Mouse (Mus musculus) layer of hippocampus, adult 2 months (tissue): ENCODE data around the gene Polh. TPM values are rescaled to one million over a fixed set of nuclear protein-coding genes. Genes with fewer than 3 reads are reported as not detected.

Experiments
- DNase-seq, 2 experiments: peaks; one replicate each; pipeline ENCODE4 v3.0.0; 2022; ENCODE audit warnings: low spot score in 2 of 2
- H3K27ac ChIP-seq: fragments of 200-600 bp; 2 replicates; pipeline ENCODE4 v1.8.1; 2022
- H3K4me3 ChIP-seq: fragments of 200-600 bp; 2 replicates; pipeline ENCODE4 v1.8.1; 2022; ENCODE audit warnings: mild to moderate bottlenecking
- CTCF ChIP-seq: fragments of 200-600 bp; conservative IDR thresholded peaks from 2 replicates; pipeline ENCODE4 v1.8.1; 2022; ENCODE audit warnings: antibody characterized with exemption, mild to moderate bottlenecking, moderate library complexity
- total RNA-seq, 2 experiments: library from RNA; stranded (reverse); gene quantifications; 2 replicates each; pipeline ENCODE4 v1.2.3; 2021

Gene Polh
- total RNA-seq, 2 experiments from 2014 or later = 5.4 to 6.0 TPM

DNA sequence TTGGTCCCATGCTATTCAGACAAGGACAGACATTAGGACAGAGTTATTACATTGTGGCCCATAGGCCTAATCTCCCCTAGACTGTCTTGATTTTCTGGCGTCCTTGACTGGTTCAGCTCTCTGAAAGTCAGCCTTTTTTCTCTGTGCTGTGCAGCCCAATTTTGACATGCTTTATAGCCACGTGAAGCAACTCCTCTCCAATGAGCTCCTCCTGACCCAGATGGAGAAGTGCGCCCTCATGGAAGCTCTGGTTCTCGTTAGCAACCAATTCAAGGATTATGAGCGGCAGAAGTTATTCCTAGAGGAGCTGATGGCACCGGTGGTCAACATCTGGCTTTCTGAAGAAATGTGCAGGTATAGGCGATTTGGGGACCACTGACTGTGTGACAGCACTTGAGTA, 25.1 kb upstream of the Polh start:
- no peak for DNase-seq
- Histone ChIP-seq H3K4me3 (no peak overlapping the region), H3K27ac (no peak overlapping the region)
- TF ChIP-seq CTCF = no peak

DNA sequence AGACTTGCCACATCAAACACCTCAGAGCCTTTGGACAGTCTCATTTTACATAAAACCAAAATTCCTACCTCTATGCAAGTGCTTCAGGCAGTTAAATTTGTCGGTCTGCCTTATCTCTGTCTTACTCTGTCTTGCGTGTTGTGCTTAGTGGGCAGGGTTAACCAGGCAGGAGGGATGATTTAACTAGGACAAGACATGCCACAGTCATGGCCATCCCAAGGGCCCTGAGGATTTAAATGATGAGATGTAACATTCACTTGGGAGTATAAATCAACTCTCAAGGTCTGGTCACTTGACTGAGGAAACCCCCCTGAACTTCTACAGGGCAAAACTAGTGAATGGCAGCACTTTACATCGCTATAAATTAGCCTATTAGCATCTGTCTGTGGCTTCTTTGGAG, 19.2 kb upstream of the Polh start:
- Histone ChIP-seq H3K27ac (no peak overlapping the region), H3K4me3 (no peak overlapping the region)
- no peak for DNase-seq
- TF ChIP-seq CTCF = no peak

DNA sequence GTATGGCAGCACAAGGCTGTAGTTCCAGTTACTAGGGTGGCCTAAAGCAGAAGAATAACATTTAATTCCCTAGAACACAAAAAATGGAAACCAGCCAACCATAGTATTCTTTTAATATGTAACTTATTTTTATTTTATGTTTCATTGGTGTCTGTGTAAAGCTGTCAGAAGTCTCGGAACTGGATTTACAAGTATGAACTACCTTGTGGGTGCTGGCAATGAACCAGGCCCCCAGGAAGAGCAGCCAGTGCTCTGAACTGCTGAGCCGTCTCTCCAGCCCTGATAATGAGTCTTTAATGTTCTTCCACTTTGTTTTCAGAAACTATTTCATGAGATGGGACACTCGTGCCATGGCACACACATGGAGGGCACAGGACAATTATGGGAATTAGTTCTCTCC, 8.1 kb upstream of the Polh start:
- TF ChIP-seq CTCF = no peak
- DNase-seq = no peak
- Histone ChIP-seq H3K27ac (no peak overlapping the region), H3K4me3 (no peak overlapping the region)

DNA sequence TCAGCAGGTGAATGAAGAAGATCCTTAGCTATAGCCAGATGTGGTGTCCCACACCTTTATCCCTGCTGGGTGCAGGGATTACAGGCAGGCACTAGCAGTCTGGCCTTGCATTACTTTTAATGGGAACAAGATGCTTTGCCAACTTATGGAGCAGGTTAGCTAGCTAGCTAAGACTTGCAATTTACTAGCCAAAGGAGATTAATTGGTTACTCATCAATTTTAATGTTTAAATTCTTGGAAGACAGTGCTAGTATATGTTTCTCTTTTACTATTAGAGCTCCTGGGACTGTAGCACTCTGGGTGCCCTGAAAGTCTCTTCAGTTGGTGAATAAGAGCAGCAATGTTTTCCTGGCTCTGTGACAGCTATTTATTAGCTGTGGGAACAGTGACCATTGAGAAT, 4.2 kb upstream of the Polh start:
- no peak overlapping the region for H3K4me3 ChIP-seq
- no peak overlapping the region for H3K27ac ChIP-seq
- TF ChIP-seq CTCF = no peak
- no peak for DNase-seq

DNA sequence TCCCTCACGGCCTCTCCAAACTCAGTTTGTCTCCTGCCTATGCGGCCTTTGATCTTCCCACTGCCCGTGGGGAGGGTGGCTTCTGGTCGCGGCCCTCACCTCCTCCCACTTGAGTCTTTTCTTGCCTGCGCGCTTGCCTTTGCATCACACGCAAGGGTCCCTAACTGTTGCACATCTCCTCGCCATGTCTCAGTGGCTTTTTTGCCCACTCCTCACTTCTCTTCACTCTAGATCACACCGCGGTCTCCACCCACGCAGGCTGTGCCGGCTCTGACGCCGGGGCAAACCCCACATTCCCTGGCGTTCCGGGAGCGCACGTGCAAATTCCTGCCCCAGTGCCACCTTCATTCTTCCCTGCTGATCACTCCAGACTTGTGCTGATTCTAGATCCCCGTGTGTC, 633 bp upstream of the Polh start:
- H3K4me3 ChIP-seq = peak overlapping the region; percentile 84
- peak; percentile 17 to 26 for DNase-seq
- TF ChIP-seq CTCF = no peak
- peak overlapping the region; percentile 87 for H3K27ac ChIP-seq

DNA sequence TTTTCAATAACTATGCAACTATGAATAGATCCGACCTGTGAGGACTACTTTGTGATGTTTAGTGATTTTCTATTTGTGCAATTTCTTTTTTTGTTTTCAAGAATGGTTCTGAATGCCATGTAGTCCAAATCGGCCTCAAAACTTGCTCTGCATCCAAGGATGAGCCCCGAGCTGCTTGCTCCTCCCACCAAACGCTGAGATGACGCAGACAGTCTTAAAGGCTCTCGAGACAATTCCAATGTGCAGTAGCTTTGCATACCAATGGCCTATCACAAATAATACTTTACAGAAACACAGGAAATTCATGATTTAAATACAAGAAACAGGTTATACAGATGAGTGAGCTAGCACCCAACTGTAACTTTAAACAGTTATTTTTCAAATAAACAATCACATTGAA, 1.3 kb downstream of the Polh start:
- DNase-seq = no peak
- Histone ChIP-seq H3K27ac (no peak overlapping the region), H3K4me3 (no peak overlapping the region; the same call in 1 of the 2 replicates)
- no peak for TF ChIP-seq CTCF

DNA sequence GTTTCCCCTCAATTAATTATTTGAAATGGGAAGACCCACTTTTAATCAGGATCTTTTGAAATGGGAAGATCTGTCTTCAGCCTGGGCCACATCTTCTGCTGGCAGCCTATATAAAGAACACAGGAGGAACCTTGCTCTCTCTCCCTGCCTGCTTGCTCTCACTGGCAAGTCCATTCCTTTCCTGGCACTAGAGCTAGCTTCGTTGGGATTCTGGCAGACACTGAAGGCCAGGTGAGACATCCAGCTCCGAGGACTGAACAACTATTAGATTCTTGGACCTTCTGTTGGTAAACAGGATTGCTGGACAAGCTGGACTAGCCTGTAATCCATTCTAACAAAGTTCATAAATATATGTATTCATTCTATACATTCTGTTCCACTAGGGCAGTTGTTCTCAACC, 13.6 kb downstream of the Polh start:
- no peak for TF ChIP-seq CTCF
- Histone ChIP-seq H3K27ac (no peak overlapping the region), H3K4me3 (no peak overlapping the region)
- DNase-seq = no peak

DNA sequence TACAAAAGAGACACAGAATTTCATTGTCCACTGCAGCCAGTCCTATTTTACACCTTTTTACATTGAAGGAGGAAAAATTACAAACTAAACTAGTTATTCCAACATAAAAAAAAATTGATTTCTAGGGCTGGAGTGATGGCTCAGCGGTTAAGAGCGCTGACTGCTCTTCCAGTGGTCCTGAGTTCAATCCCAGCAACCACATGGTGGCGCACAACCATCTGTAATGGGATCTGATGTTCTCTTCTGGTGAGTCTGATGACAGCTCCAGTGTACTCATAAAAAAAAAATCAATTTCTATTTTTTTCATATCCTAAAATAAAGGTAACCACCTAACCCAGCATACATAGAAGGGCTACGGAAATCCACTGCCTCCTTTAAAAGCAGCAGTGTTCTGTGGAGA, 20.2 kb downstream of the Polh start:
- Histone ChIP-seq H3K4me3 (no peak overlapping the region), H3K27ac (no peak overlapping the region)
- peak; percentile 72 for TF ChIP-seq CTCF
- DNase-seq = no peak

DNA sequence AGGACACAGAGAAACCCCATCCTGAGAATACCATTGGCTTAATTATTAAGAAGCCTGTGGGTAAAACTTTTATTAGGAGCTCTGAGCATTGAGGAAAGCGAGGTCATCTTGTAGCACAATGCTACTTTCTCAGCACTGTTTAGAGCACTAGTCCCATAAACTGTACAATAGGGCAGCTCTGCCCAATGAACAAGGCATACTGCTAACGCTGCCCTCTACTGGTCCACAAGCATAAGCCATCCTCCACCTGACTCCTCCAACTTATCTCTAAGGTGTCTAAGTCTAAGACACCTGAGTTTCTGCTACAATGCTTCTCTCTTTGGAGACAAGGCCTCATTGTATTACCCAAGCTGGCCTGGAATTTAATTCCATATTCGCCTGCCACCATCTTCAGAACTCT, 31.9 kb downstream of the Polh start:
- no peak for DNase-seq
- no peak overlapping the region for H3K27ac ChIP-seq
- no peak overlapping the region for H3K4me3 ChIP-seq
- peak; percentile 80 for TF ChIP-seq CTCF

DNA sequence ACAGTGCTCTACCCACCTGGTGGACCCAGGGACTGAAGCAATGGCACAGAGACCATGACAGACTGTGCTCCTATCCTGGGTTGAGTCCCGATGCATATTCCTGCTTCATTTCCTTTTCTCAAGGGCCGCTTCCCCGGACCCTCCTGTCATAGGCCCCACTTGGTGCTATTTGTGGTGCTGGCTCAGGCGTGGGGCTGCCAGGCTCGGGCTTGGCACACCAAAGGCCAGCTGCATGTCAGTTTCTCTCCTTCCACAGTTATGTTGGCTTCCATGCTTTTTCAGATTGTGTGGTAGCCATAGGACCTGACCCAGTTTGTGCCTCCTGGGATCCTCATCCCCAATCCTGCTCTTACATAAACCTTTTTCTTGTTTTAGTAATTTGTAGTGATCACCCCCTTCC, 33.7 kb downstream of the Polh start:
- Histone ChIP-seq H3K27ac (no peak overlapping the region), H3K4me3 (no peak overlapping the region)
- TF ChIP-seq CTCF = no peak
- DNase-seq = no peak

DNA sequence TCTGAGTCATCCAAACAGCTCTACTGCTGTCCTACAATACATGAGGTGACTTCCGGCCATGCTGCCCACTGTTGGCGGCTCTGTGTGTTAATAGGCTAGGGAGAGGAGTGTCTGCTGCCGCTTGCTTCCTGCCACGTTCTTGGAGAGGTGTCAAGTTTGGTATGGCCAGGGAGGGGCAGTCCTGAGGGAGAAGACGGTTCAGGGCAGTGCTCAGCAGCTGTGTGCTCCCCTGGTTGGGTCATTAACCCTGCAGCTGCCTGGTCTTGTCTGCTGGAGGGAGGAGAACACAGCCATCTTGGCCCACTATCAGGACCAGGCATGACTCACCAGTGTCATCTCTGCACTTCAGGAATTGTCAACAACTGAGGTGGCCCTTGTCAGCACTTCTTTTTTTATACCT, 34.1 kb downstream of the Polh start:
- no peak overlapping the region for H3K27ac ChIP-seq
- no peak for DNase-seq
- no peak for TF ChIP-seq CTCF
- H3K4me3 ChIP-seq = no peak overlapping the region

DNA sequence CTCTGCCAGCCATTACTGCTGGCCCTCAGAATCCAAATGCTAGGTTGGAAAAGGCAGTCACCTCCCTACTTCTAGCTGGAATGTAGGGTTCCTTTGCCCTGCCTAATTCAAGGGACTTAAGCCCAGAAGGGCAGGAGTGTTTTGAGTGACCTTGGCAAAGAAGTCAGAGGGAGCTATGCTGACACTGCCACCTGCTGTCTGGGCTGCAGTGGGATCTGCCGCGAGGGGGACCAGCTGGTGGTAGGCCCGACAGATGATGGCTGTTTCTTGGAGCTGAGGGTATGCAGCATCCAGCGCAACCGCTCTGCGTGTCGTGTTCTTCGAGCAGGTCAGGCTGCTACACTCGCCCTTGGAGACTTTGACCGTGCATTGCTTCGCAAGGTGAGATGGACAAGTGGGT, 35.4 kb downstream of the Polh start:
- peak in 1 of 2 experiments; percentile 47 for DNase-seq
- peak; percentile 68 for TF ChIP-seq CTCF
- no peak overlapping the region for H3K4me3 ChIP-seq
- H3K27ac ChIP-seq = peak overlapping the region; percentile 39; the same call in 1 of the 2 replicates

DNA sequence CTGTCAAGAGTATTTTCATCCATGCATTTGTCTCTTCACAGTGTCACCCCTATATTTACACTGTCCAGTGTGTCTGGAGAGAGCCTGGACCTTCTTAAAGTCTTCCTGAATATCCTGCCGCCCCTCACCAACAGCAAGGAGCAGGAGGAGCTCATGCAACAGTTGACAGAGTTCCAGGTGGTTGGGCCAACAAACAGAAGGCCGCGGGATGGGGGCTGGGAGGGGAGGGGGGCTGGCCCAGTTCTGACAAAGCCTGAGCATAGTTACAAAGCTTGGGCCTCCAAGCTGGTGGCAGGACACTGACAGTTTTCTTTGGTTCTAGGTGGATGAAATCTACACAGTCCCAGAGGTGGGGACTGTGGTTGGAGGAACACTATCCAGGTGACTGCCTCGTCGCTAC, 36.2 kb downstream of the Polh start:
- H3K27ac ChIP-seq = peak overlapping the region; percentile 39; the same call in 1 of the 2 replicates
- no peak for TF ChIP-seq CTCF
- DNase-seq = no peak
- H3K4me3 ChIP-seq = no peak overlapping the region

DNA sequence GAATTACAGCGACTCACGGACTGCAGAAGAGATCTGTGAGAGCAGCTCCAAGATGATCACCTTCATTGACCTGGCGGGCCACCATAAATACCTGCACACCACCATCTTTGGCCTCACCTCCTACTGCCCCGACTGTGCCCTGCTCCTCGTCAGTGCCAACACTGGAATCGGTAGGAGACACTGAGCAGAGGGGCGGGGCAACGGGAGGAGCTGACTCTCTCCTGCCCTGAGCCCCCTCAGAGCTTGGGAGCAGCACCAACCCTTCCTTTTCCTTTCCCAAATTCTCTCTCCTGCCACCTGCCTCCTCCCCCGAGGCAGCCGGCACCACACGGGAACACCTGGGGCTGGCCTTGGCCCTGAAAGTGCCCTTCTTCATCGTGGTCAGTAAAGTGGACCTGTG, 37.0 kb downstream of the Polh start:
- no peak overlapping the region for H3K27ac ChIP-seq
- TF ChIP-seq CTCF = no peak
- DNase-seq = no peak
- no peak overlapping the region for H3K4me3 ChIP-seq

DNA sequence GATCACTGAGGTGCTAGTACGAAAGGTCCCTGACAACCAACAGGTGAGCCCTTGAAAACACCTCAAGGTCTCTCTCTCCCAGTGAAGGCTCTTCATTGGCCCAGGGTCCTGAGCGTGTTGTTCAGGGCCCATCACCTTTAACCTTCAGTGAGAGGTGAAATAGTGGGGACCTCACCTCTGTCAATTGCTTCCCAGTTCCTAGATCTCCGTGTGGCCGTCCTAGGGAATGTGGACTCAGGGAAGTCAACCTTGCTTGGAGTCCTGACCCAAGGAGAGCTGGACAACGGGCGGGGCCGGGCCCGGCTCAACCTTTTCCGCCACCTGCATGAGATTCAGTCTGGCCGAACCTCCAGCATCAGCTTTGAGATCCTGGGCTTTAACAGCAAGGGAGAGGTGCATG, 37.7 kb downstream of the Polh start:
- no peak for TF ChIP-seq CTCF
- H3K4me3 ChIP-seq = no peak overlapping the region
- no peak for DNase-seq
- no peak overlapping the region for H3K27ac ChIP-seq

DNA sequence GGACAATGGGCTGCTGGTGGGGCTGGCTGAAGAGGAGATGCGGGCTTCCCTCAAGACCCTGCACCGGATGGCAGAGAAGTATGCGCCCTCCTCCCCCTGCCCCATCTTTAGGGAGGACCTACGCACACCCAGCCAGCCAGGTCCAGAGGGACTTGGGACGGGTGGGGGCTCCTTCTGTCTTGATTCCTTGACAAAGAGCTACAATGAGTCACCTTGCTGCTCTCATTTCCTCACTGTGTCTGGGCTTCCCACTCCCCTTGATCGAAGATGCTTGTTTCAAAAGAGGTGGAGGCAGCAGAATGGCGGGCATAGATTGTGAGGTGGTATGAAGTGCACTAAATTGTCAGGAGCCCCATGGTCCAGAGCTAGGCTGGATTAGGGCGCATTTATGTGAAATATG, 38.1 kb downstream of the Polh start:
- no peak for TF ChIP-seq CTCF
- no peak for DNase-seq
- Histone ChIP-seq H3K27ac (no peak overlapping the region), H3K4me3 (no peak overlapping the region)
